9 mouse cellular contexts compared by ENCODE assay signal in the genomic region with DNA sequence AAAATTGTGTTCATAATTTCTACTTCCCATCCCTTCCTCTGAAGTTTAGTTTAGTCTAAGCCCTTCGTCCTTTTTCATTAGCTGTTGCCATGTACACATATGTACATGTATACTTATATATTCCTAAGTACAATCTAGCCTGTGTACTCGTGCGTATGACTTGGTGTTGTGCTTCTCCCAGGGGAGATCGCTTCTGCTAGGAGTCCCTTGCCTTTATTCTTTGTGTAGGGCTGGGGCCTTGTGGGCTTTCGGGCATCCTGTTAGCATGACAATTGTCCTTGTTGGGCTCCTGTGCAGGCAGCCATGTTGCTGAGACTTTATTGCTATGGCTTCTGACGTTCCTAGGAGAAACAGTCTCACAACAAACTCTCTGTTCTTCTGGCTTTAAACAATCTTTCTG. TPM values are rescaled to one million over a fixed set of nuclear protein-coding genes. Genes with fewer than 3 reads are reported as not detected.
DNase-seq lines count a peak whose midpoint lies in the region; ATAC-seq and TF ChIP-seq lines count a peak whose summit lies in the region.
"Had no signal": no experiment of that assay in that cellular context is flagged by ENCODE, and none has a peak within 500 bp of the region (broad histone marks: within the 10 kb centered on the region; RNA-seq: fewer than 3 reads in every experiment).

No protein-coding gene starts in this region.

- H3K4me2 ChIP-seq in heart, postnatal 0 days (ENCODE audit: low read depth, low read length): peak overlapping the region; percentile 51
- H3K4me2 ChIP-seq in midbrain, embryonic 14.5 days (ENCODE audit: low read length): peak overlapping the region; percentile 6; the same call in 1 of the 2 replicates
- no peak overlapping the region for H3K4me2 ChIP-seq in midbrain, embryonic 13.5 days (replicated peaks)
- H3K4me2 ChIP-seq in neural tube, embryonic 12.5 days (replicated peaks): peak overlapping the region; percentile 59; the same call in 1 of the 2 replicates

- no peak overlapping the region for H3K4me3 ChIP-seq in heart, postnatal 0 days (ENCODE audit: low read depth, low read length)
- no peak overlapping the region for H3K4me3 ChIP-seq in midbrain, embryonic 14.5 days (replicated peaks; ENCODE audit: low read depth, low read length)
- no peak overlapping the region for H3K4me3 ChIP-seq in midbrain, embryonic 13.5 days (replicated peaks)
- H3K4me3 ChIP-seq in embryonic facial prominence, embryonic 10.5 days: peak overlapping the region; percentile 52
- no peak overlapping the region for H3K4me3 ChIP-seq in neural tube, embryonic 12.5 days

- TF ChIP-seq CTCF in heart, postnatal 0 days (IDR thresholded peaks at IDR 0.05; ENCODE audit: low read depth): no peak

- no peak for ATAC-seq in heart, postnatal 0 days (ENCODE audit: insufficient read depth, low read depth)
- no peak for ATAC-seq in midbrain, embryonic 14.5 days (ENCODE audit: low FRiP score, low TSS enrichment)
- ATAC-seq in midbrain, embryonic 13.5 days: no peak
- no peak for ATAC-seq in neural tube, embryonic 12.5 days (ENCODE audit: low FRiP score, low read depth)

- 0 out of 2 replicates have a peak, but pooled peaks cover 8% of the 10 kb centered on the region for H3K4me1 ChIP-seq in heart, postnatal 0 days (ENCODE audit: control insufficient read depth, insufficient read depth)
- no peaks in the 10 kb centered on the region for H3K4me1 ChIP-seq in midbrain, embryonic 14.5 days (ENCODE audit: control insufficient read depth, insufficient read depth, low read length)
- peaks cover 12% of the 10 kb centered on the region for H3K4me1 ChIP-seq in midbrain, embryonic 13.5 days (replicated peaks)
- peaks cover 26% of the 10 kb centered on the region for H3K4me1 ChIP-seq in embryonic facial prominence, embryonic 10.5 days
- peaks cover 4% of the 10 kb centered on the region; the same call in 1 of the 2 replicates for H3K4me1 ChIP-seq in neural tube, embryonic 12.5 days

- no peaks in the 10 kb centered on the region for H3K9me3 ChIP-seq in heart, postnatal 0 days (replicated peaks; ENCODE audit: control insufficient read depth, low read length)
- H3K9me3 ChIP-seq in midbrain, embryonic 14.5 days (ENCODE audit: control insufficient read depth, low read length): no peaks in the 10 kb centered on the region
- no peaks in the 10 kb centered on the region for H3K9me3 ChIP-seq in midbrain, embryonic 13.5 days
- H3K9me3 ChIP-seq in embryonic facial prominence, embryonic 10.5 days: no peaks in the 10 kb centered on the region
- H3K9me3 ChIP-seq in neural tube, embryonic 12.5 days: no peaks in the 10 kb centered on the region
- H3K9me3 ChIP-seq: limb, embryonic 15.5 days had no signal

- H3K9ac ChIP-seq in heart, postnatal 0 days (replicated peaks; ENCODE audit: low read depth, low read length): no peak overlapping the region
- H3K9ac ChIP-seq in midbrain, embryonic 14.5 days (replicated peaks; ENCODE audit: low read length): no peak overlapping the region
- H3K9ac ChIP-seq in midbrain, embryonic 13.5 days (replicated peaks): no peak overlapping the region
- no peak overlapping the region for H3K9ac ChIP-seq in neural tube, embryonic 12.5 days

- TF ChIP-seq EP300 in heart, postnatal 0 days (IDR thresholded peaks at IDR 0.05; ENCODE audit: low read depth): no peak

- H3K27me3 ChIP-seq in heart, postnatal 0 days (ENCODE audit: control insufficient read depth, insufficient read depth, low read length): no peaks in the 10 kb centered on the region
- H3K27me3 ChIP-seq in midbrain, embryonic 14.5 days (ENCODE audit: control insufficient read depth, insufficient read depth, low read length): no peaks in the 10 kb centered on the region
- H3K27me3 ChIP-seq in midbrain, embryonic 13.5 days: no peaks in the 10 kb centered on the region
- no peaks in the 10 kb centered on the region for H3K27me3 ChIP-seq in embryonic facial prominence, embryonic 10.5 days (replicated peaks; ENCODE audit: low read depth, poor library complexity, severe bottlenecking)
- no peaks in the 10 kb centered on the region for H3K27me3 ChIP-seq in neural tube, embryonic 12.5 days (replicated peaks)
- H3K27me3 ChIP-seq: limb, embryonic 15.5 days had no signal

- no peak for DNase-seq in heart, postnatal 0 days (ENCODE audit: low spot score)
- DNase-seq in heart, postnatal 25 days (ENCODE audit: low spot score): no peak
- DNase-seq in midbrain, embryonic 14.5 days: peak; percentile 4
- no peak for DNase-seq in embryonic facial prominence, embryonic 10.5 days (ENCODE audit: low spot score)
- no peak for DNase-seq in thymus, postnatal 4 days
- no peak for DNase-seq in natural killer cell, adult 2 months (ENCODE audit: low spot score in 2 of 2)

- WGBS in heart, postnatal 0 days: 36% methylated on average over 6 of the region's 6 CpGs
- WGBS in midbrain, embryonic 14.5 days: 10% methylated on average over 6 of the region's 6 CpGs
- WGBS in midbrain, embryonic 13.5 days: 17% methylated on average over 6 of the region's 6 CpGs
- 30% methylated on average over 6 of the region's 6 CpGs for WGBS in embryonic facial prominence, embryonic 10.5 days
- 10% methylated on average over 6 of the region's 6 CpGs for WGBS in neural tube, embryonic 12.5 days

- H3K27ac ChIP-seq in heart, postnatal 0 days (ENCODE audit: low read depth): no peak overlapping the region
- no peak overlapping the region for H3K27ac ChIP-seq in midbrain, embryonic 14.5 days (replicated peaks; ENCODE audit: low read depth, low read length)
- H3K27ac ChIP-seq in midbrain, embryonic 13.5 days: no peak overlapping the region
- H3K27ac ChIP-seq in embryonic facial prominence, embryonic 10.5 days (replicated peaks): peak overlapping the region; percentile 81; the same call in 1 of the 2 replicates
- no peak overlapping the region for H3K27ac ChIP-seq in neural tube, embryonic 12.5 days
- H3K27ac ChIP-seq: limb, embryonic 15.5 days had no signal

- H3K36me3 ChIP-seq in heart, postnatal 0 days (replicated peaks; ENCODE audit: control insufficient read depth, insufficient read depth, low read length): no peaks in the 10 kb centered on the region
- no peaks in the 10 kb centered on the region for H3K36me3 ChIP-seq in midbrain, embryonic 14.5 days (ENCODE audit: control insufficient read depth, insufficient read depth, low read length)
- no peaks in the 10 kb centered on the region for H3K36me3 ChIP-seq in midbrain, embryonic 13.5 days
- H3K36me3 ChIP-seq in embryonic facial prominence, embryonic 10.5 days (replicated peaks): no peaks in the 10 kb centered on the region
- H3K36me3 ChIP-seq in neural tube, embryonic 12.5 days: no peaks in the 10 kb centered on the region
- H3K36me3 ChIP-seq: limb, embryonic 15.5 days had no signal

- intact Hi-C loops in heart, postnatal 25 days (cut with DNase I): no loop called here

RNA-seq across cellular contexts. Expression of gene D17Wsu92e, which starts 7.1 kb away (rescaled TPM):
- 80.6 and 85.7 TPM in 2 replicates for total RNA-seq in heart, postnatal 0 days (2014; rRNA removed; ENCODE audit: low replicate concordance)
- 12.5 and 15.0 TPM in 2 replicates for polyA plus RNA-seq in heart, postnatal 0 days (2015; fragmentation: Nextera tagmentation; extraction: Ambion mirVana)
- 100 to 1,000 TPM; 133 to 137 TPM for total RNA-seq in heart, postnatal 25 days (2021)
- 11.7 and 12.9 TPM in 2 replicates for polyA plus RNA-seq in midbrain, embryonic 14.5 days (2014; fragmentation: Nextera tagmentation; extraction: Ambion mirVana)
- polyA plus RNA-seq in midbrain, embryonic 13.5 days (2015; fragmentation: Nextera tagmentation; extraction: Ambion mirVana): 9.6 and 9.7 TPM in 2 replicates
- polyA plus RNA-seq in embryonic facial prominence, embryonic 10.5 days (2016; fragmentation: Nextera tagmentation; extraction: Ambion mirVana): 15.5 and 15.7 TPM in 2 replicates
- 11.5 and 12.1 TPM in 2 replicates for polyA plus RNA-seq in neural tube, embryonic 12.5 days (2016; fragmentation: Nextera tagmentation; extraction: Ambion mirVana)

RNA-seq across cellular contexts. Expression of gene Snrpc, which starts 10.4 kb away (rescaled TPM):
- 113 and 125 TPM in 2 replicates for total RNA-seq in heart, postnatal 0 days (2014; rRNA removed; ENCODE audit: low replicate concordance)
- 182 and 185 TPM in 2 replicates for polyA plus RNA-seq in heart, postnatal 0 days (2015; fragmentation: Nextera tagmentation; extraction: Ambion mirVana)
- total RNA-seq in heart, postnatal 25 days (2021): 10 to 100 TPM; 59.9 to 60.7 TPM
- polyA plus RNA-seq in midbrain, embryonic 14.5 days (2014; fragmentation: Nextera tagmentation; extraction: Ambion mirVana): 240 and 274 TPM in 2 replicates
- polyA plus RNA-seq in midbrain, embryonic 13.5 days (2015; fragmentation: Nextera tagmentation; extraction: Ambion mirVana): 304 and 309 TPM in 2 replicates
- 412 and 414 TPM in 2 replicates for polyA plus RNA-seq in embryonic facial prominence, embryonic 10.5 days (2016; fragmentation: Nextera tagmentation; extraction: Ambion mirVana)
- polyA plus RNA-seq in neural tube, embryonic 12.5 days (2016; fragmentation: Nextera tagmentation; extraction: Ambion mirVana): 322 and 330 TPM in 2 replicates

RNA-seq across cellular contexts. Expression of gene Uhrf1bp1, which starts 28.7 kb away (rescaled TPM):
- total RNA-seq in heart, postnatal 0 days (2014; rRNA removed; ENCODE audit: low replicate concordance): 5.3 and 12.3 TPM in 2 replicates
- polyA plus RNA-seq in heart, postnatal 0 days (2015; fragmentation: Nextera tagmentation; extraction: Ambion mirVana): 1.4 and 1.9 TPM in 2 replicates
- 10 to 100 TPM; 14.0 to 14.8 TPM for total RNA-seq in heart, postnatal 25 days (2021)
- 6.6 and 9.3 TPM in 2 replicates for polyA plus RNA-seq in midbrain, embryonic 14.5 days (2014; fragmentation: Nextera tagmentation; extraction: Ambion mirVana)
- polyA plus RNA-seq in midbrain, embryonic 13.5 days (2015; fragmentation: Nextera tagmentation; extraction: Ambion mirVana): 6.6 and 7.3 TPM in 2 replicates
- 9.5 and 10.3 TPM in 2 replicates for polyA plus RNA-seq in embryonic facial prominence, embryonic 10.5 days (2016; fragmentation: Nextera tagmentation; extraction: Ambion mirVana)
- polyA plus RNA-seq in neural tube, embryonic 12.5 days (2016; fragmentation: Nextera tagmentation; extraction: Ambion mirVana): 7.8 TPM in 2 replicates
